Mouse (Mus musculus) heart, postnatal 36 days (tissue): ENCODE measurements around the gene Gpr1. TPM values are rescaled to one million over a fixed set of nuclear protein-coding genes. Genes with fewer than 3 reads are reported as not detected.
"Not testable (repeated sequence)": the region's sequence is repeated elsewhere in the genome, so short reads cannot be mapped to it uniquely, and the experiment has no call there.

Source experiments
- DNase-seq, 2 experiments: peaks; one replicate each; pipeline ENCODE4 v3.0.0; 2021 to 2022
- intact Hi-C: fragments of 180-260 bp; cut with DNase I; formaldehyde crosslinking; loops from one replicate; pipeline ENCODE4 v1.15.1; 2025
- microRNA-seq, 2 experiments: library from miRNA; unstranded; fragments of <30 nt; microRNA quantifications; one replicate each; pipeline ENCODE4 v1.2.0; 2021; ENCODE audit warnings: borderline number of aligned reads in 2 of 2
- total RNA-seq, 2 experiments: library from RNA; stranded (reverse); gene quantifications; 2 replicates each; pipeline ENCODE4 v1.2.3; 2021

Gpr1 gene
- total RNA-seq, 2 experiments from 2014 or later = 0.44 to 0.49 TPM

DNA sequence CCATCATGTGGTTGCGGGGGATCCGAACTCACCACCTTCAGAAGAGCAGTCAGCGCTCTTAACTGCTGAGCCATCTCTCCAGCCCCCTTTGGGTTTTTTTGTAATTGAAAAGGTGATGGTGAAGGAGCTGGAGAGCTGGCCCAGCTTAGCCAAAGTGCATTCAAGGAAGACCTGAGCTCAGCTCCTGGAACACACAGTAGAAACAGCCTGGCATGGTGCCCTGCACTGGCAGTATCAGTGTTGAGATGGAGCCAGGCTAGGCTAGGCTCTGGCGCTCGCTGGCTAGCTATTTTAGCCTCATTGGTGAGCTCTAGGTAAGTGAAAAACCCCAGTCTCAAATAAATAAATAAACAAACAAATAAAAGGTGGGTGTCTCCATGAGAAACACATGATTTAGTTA is 32.1 kb downstream of the Gpr1 start:
- intact Hi-C loops = loop anchor here (5.0 to 10.0 kb wide), 3 partner anchors 55 to 203 kb away; no protein-coding TSS in a partner anchor

DNA sequence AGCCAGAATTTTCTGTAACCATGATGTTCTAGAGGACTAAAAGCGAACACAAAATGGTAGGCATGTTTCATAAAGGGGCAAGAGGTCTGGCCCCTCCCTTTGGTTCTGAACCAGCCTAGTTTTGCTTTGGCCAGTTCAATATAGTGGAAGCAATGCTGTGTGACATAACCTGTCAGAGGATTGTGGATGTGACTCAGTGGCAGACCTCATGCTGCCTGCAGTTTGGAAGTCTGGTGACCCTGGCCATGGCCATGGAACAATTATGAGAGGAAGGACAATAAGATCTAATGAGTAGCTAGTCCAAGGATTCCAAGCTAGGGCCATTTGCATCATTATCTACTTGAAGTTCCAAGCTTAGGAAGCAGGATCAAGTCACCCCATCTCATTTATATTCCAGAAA is 32.9 kb downstream of the Gpr1 start:
- intact Hi-C loops = loop anchor here (5.0 to 10.0 kb wide), 3 partner anchors 56 to 203 kb away; no protein-coding TSS in a partner anchor
- no peak for DNase-seq

More for the DNA sequence above, 32.1 kb downstream of the Gpr1 start:
- DNase-seq = peak; percentile 74 to 75

DNA sequence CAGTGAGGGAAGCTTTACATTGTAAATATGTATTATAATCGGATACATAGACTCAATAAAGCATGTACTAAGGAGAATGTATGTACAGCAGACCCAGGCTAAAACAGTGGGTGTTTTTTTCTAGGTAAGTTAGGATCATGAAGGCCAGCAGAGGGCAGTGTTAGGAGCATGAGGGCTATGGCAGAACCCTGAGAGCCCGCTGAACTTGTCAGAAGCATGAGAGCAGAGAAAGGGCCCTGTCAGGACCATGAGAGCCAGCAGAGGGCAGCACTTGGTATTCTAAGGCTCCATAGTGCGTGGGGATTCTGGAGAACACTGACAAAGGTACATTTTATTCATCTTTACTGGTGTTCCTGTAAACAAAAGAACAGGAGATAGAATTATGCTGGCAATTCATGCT is 33.3 kb downstream of the Gpr1 start:
- intact Hi-C loops = loop anchor here (5.0 to 10.0 kb wide), 3 partner anchors 56 to 204 kb away; no protein-coding TSS in a partner anchor

GRCm38 (mm10) chr1:63180575-63180974 is 33.8 kb downstream of the Gpr1 start:
- DNase-seq = not testable (repeated sequence)
- intact Hi-C loops = loop anchor here (5.0 to 10.0 kb wide), 3 partner anchors 57 to 204 kb away; no protein-coding TSS in a partner anchor

More for the DNA sequence above, 33.3 kb downstream of the Gpr1 start:
- DNase-seq = peak; percentile 88 to 93

DNA sequence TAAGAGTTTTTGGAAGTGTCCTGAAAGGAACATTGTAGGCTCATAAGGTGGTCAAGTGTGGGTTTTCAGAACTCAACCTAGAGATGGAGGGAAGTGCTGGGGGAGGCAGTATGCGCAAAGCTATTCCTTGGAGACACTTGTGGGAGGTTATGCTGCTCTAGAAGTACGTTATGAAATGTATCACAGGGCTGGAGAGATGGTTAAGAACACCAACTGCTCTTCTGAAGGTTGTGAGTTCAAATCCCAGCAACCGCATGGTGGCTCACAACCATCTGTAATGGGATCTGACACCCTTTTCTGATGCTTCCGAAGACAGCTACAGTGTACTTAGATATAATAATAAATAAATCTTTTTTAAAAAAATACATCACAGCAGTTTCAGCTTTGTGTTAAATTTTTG is 34.2 kb downstream of the Gpr1 start:
- intact Hi-C loops = loop anchor here (5.0 to 10.0 kb wide), 3 partner anchors 57 to 205 kb away; no protein-coding TSS in a partner anchor
- DNase-seq = no peak

GRCm38 (mm10) chr1:63178308-63178707 is 36.0 kb downstream of the Gpr1 start:
- no peak for DNase-seq
- intact Hi-C loops = no loop called here

GRCm38 (mm10) chr1:63176604-63177421 is 37.5 kb downstream of the Gpr1 start, which contains the start of the genes Eef1b2 and Ndufs1:
Gene Eef1b2, plus strand, starts transcription at chr1:63176825.
Gene Ndufs1, minus strand, starts transcription at chr1:63176833.
- intact Hi-C loops = no loop called here
- peak; percentile 95 to 96 for DNase-seq

DNA sequence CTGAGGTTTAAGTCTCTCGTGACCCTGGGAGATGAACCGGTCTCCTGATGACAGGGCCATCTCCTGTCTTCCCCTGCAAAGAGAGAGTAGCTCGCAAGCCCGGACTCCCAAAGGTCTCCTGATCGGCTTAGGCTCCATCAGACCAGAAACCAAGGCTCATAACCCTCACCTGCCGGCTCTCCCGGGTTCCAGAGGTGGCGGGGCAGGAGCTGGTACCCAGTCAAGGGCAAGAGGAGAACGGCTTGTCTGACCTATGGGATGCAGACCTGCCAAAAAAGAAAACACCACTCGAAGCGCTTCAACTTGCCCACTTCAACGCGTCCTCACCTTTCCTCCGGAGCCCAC is 38.1 kb downstream of the Gpr1 start:
- intact Hi-C loops = no loop called here
- no peak for DNase-seq

GRCm38 (mm10) chr1:63175853-63176252 is 38.5 kb downstream of the Gpr1 start:
- peak in 1 of 2 experiments; percentile 14 for DNase-seq
- intact Hi-C loops = loop anchor here (2.0 kb wide), 1 partner anchor 61 kb away; the partner anchor contains the start of gene Ino80d

- intact Hi-C loops = no loop called here
- DNase-seq = no peak
Measured at GRCm38 (mm10) chr1:63168638-63169037, 45.7 kb downstream of the Gpr1 start.

DNA sequence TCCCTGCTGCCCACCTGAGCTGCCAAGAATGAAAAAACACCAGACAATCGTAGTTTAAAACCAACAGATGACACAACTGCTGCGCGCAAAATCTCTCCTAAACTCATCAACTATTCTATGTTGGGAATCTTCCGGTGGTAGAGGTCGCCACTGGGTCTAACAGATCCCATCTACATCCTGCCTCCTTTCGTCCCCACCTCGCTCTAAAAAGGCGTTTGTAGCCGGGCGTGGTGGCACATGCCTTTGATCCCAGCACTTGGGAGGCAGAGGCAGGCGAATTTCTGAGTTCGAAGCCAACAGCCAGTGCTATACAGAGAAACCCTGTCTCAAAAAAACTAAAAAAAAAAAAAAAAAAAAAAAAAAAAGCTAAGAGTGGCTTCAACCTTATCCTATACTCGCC is 74.1 kb downstream of the Gpr1 start:
- intact Hi-C loops = no loop called here
- no peak for DNase-seq

DNA sequence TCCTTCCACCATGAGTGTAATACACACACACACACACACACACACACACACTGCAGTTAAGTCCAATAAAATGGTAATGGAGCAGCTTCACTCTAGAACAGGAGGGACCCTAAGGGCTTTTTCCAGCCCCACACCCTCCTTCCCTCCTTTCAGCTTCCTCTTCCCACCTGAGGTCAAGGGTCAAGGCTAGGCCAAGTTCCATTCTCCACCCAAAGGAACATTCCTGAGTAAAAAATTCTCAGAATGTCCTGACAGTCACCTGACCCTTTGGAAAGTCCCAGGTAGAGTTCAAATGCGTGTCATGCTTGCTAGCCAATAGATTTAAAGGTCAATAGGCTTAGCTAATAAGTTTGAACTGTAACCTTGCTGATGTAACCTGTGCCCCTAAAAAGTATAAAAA is 75.8 kb downstream of the Gpr1 start:
- intact Hi-C loops, DNase-seq: not testable (repeated sequence)

- intact Hi-C loops = no loop called here
- DNase-seq = no peak
Measured at GRCm38 (mm10) chr1:63137971-63138370, 76.4 kb downstream of the Gpr1 start.

DNA sequence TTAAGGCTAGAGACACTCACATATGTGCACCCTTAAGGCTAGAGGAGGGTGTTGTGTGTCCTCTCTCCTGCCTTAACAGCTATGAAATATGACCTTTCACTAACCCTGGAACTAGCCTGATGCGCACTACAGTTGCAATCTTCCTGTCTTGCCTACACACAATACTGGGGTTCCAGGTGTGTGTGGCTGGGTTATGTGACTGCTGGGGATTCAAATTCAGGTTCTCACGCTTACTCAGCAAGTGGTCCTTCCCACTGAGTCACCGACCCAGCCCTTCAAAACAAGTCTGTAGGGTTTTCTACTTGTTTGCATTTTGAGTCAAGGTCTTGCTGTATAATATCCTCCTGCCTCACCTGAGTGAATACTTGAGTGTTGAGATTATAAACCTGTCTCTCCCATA is 79.8 kb downstream of the Gpr1 start:
- intact Hi-C loops = no loop called here
- DNase-seq = no peak

Small RNA genes within 50 kb of the gene (microRNA-seq; reads per million reads assigned to microRNA genes)
- gene Gm24557 (0 reads per million in 2 experiments), gene Gm27512 (0 reads per million in 2 experiments)

Other genes starting within 250 kb of the Gpr1 start
- gene Ino80d, start 99.9 kb downstream of the Gpr1 start, total RNA-seq = 10 to 100 TPM; 18.9 to 21.1 TPM
- 100 to 1,000 TPM; 413 to 418 TPM for gene Eef1b2, start 37.7 kb downstream of the Gpr1 start, total RNA-seq
- 100 to 1,000 TPM; 846 to 857 TPM for gene Ndufs1, start 37.7 kb downstream of the Gpr1 start, total RNA-seq
- under 1 TPM; 0.30 to 0.69 TPM for gene Zdbf2, start 58.7 kb upstream of the Gpr1 start, total RNA-seq
- 1 to 10 TPM; 2.2 to 2.4 TPM for gene Adam23, start 231.3 kb upstream of the Gpr1 start, total RNA-seq